Mouse (Mus musculus) thymus, postnatal 14 days (tissue): ENCODE results near the gene Gm3336.
A peak's percentile ranks its signal among the peaks of the same experiment; 100 is the strongest.

Experiments
- DNase-seq: peaks from one replicate; pipeline ENCODE4 v3.0.0; 2021

Gm3336 gene

DNA sequence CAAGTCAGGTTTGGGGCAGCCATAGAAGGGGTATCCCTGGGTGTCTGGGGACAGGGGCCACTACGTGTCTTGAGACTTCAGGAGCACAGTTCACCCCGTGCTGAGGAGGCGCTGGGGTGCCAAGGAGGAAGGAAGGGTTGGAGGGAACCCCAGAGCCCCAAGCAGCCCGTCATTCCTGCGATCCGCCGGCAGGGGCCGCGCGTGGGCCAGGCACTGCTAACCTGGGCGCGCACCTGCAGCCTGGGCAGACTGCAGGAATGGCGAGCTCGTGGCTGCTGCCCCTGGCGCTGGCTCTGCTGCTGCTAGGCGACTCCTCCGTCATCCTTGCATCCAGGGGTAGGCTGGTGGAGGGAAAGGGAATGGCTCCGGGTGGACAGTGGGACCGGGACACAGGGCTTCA, at the start of gene Gm3336:
TSS of gene Gm3336 (plus strand) at position 247 of the 400 bp plus-strand sequence.
- DNase-seq, result peak; percentile 87

DNA sequence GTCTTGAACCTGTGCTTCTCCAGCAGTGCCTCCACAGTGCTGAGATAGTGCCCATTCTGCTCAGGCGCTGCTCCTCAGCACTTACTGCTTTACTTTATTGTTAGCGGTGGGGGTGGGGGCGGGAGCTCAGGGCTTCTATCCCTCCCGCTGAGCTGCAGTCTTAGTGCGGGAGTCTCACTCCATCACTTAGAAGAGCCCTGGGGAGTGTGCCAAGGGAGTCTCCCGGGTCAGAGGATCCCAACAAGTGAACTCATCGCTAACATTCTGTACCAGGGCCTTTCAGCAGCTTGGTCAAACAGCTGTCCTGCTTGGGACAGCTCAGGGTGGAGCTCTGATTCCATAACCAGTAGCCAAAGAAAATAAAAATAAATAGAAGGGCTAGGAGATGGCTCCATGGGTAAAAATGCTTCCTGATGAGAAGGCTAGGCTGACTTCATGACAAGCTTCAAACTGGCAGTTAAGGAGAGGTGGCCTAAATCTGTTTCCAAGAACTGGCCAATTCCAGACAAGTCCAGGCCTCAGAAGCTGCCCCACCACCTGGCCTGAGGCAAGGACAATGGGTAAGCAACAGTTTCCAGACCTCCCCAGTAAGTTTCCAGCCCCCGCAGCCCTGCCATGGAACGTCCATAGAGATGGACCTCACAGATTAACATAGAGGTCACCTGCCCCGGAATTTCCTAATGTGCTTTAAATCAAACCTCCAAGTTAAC, 46.6 kb upstream of the Gm3336 start:
- DNase-seq, result no peak

DNA sequence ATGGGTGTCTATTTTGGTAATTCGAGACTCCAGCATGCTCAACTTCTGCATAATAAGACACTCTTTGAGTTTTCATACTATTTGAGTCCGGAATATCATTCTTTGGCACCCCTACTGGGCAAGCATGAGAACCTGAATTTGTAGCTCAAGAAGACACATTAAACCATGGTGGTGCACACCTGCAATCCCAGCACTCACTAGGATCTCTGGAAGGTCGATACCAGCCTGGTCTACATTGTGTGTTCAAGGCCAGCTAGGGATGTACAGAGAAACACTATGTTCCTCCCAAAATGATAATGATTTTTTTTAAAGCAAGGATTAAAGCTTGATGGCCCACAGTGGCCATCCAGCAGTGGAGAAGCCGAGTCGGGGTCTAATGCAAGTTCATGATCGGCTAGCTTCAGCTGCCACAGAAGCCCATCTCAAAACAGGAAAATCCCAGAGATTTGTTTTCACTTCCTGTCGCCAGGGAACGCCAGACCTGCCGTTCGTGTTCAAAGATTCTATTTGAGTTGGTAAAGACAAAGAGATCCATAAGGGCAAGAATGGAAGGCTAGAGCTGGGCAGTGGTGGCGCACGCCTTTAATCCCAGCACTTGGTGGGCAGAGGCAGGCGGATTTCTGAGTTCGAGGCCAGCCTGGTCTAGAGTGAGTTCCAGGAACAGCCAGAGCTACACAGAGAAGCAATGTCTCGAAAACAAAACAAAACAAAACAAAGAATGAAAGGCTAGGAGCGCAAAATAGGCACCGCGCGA, 45.8 kb upstream of the Gm3336 start:
- DNase-seq, result no peak

DNA sequence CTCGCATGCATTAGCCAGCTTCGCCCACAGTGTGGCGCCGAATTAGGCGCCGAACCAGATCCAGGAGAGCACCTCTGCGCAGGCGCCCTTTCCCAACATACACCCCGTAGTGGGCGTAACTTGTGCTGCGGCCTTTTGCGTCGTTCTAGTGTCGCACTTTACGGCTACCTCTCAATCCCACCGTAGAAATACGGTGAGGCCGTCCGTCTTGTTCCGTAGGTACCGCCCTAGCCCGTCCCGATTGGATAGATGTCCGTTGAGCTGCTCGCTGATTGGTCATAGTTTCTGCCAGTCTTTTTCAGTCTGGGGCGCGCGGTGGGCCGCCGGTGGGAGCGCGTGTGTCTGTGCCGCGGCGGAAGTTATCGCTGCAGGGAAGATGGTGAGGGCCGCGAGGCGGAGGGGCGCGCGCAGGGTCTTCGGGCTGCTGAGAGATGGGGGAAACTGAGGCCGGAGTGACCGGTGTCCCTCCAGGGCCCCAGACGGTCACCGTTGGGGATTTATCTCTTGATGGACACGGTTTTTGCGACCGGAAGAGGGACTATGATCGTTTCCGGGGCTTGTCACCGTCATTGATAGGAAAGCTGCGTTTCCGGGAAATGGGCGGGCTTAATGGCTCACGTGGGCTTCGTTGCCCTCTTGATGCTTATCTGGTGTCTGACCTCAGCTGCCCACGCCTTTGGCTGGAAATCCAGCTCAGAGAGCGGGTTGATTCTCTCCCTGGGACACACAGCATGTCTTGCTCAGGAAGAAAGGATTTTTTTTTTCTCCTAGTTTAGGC, 45.1 kb upstream of the Gm3336 start, which contains the start of gene Lsm4:
TSS of gene Lsm4 (plus strand) at position 170 of the 778 bp plus-strand sequence.
- DNase-seq, result peak; percentile 96

DNA sequence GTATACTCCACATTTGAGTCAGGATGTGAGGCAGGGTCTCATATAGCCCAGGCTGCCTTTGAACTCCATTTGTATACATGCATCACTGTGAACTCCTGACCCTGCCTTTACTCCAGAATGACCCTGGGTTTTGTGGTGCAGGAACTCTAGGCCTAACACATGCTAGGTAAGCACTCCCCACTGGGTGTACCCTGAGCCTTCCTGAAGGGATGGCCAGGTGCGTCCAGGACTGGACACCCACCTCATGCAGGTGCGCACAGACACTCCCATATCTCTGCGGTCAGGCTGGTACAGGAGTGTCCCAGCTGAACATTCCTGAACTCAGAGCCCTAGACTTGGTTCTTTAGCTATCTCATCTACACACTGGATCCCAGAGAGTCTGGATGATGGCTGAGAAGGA, 44.2 kb upstream of the Gm3336 start:
- DNase-seq, result no peak

DNA sequence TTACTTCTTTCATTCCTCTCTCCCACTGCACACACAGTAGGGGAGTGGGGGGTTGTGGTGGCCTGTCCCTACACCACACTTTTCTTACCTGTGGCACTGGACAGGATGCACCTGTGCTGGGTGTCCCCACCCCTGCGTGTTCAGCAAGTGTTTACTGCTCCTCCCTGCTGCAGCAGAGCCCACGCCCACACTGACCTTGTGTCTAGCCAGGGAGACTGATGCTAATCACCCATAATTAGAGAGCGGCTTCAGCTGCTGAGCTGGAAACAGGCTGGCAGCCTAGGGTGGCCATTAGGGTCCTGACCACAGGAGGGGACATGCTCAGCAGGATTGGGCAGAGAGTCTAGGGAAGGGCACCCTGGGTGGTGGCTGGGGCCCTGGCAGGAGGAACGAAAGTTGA, 43.6 kb upstream of the Gm3336 start:
- DNase-seq, result no peak

DNA sequence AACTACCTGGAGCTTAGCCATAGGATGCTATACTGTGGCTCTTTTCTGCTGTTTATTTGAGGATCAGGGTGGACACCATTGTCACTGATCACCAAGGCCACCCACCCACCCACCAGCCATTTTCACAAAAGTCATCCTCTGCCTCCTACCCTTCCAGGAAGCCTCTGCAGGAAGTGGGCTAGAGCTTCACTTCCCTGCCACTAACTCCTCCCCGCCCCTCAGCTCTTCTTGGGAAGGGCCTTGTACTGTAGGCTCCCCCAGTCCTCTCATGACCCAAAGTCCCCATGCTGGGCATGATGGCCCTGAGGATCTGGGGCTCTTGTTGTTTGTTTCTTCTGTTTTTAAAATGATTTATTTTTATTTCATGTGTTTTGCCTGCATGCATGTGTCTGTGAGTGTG, 43.0 kb upstream of the Gm3336 start:
- DNase-seq, result peak; percentile 82

DNA sequence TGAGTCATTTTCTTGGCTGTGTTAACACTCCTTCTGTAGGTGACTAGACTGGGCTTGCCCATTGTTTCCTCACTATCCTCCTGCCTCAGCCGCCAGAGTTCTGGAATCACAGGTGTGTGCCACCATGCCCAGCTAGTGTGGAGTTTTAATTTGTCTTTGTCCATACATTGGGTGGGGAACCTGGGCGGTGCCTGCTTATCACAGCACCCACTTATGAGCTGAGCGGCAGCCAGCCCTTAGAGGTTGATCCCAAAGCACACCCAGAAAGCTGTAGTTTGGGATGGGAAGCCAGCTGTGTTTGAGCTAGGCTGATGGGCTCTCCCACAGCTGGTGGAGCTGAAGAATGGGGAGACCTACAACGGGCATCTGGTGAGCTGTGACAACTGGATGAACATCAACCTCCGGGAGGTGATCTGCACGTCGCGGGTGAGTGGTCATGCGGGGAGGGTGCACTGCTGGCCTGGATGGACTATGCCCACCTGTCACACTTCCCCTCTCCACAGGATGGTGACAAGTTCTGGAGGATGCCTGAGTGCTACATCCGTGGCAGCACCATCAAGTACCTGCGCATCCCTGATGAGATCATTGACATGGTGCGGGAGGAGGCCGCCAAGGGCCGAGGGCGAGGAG, 40.8 kb upstream of the Gm3336 start:
- DNase-seq, result no peak

DNA sequence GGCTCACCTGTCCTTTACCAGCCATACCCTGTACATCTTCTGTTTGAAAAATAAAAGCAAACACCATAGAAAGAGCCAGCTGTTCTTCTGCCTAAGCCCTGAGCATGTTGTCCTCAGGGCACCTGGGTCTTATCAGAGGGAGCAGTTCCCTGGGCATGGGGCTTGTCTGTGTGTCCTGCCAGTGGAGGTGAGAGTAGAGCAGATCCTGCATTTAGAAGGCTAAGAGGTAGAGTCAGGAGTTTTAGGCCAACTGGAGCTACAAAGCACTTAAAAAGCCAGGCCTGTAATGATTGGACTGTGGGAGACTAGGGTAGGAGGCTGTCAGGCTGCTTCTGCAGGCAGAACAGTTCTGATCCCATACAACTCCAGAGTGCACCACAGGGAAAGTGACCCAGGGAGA, 39.7 kb upstream of the Gm3336 start:
- no peak for DNase-seq

DNA sequence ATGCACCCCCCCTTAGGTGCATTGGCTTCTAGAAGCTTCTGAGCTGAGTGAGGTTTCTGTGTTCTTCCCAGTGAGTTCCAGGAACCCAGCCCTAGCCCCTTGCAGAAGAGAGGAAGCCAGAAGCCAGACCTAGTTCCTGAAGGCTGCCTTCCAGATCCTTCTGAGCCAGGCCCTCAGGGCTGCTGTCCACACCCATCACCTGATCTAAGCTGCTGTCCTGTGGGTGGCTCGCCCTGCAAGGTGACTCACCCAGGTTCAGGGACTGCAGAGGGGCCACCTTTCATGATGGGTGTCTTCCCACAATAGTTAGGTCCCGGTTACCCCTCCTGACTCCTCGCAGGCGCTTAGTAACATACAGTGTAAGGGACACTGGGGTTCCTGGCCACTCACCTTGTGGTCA, 38.9 kb upstream of the Gm3336 start:
- no peak for DNase-seq

DNA sequence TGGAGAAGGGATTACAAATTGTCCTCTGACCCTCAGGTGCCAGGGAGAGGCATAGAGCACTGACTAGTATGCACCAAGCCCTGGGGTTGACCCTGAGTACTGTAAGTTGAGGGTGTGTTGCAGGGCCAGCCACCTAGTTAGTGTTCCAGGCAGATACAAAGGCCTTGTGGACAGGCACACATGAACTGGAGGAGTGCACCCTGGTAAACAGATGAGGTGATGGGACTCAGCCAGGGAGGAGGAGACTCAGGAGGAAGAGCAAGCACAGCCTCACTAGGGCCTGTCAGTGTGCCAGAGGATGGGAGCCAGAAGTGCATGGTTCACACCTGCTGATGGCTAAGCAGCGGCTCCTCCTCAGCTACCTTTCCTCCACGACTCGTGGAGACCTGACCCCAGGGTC, 38.3 kb upstream of the Gm3336 start:
- DNase-seq, result no peak

DNA sequence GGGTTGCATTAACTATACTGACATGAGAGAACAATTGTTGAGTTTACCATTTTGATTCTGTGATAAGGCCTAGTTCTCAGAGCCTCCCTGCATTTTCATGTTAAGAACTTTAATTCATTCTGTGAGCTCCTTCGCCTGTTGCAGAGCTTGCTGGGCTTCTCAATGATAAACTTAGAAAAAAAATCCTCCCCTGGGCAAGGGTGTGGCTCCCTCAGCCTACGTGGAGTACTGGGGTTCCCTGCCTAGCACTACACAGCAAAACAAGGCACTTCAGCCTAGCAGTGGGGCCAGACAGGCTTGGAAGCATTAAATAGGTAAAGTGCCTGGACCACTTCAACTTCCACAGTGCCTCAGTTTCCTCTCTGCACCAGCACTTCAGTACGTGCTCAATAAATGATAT, 36.9 kb upstream of the Gm3336 start:
- DNase-seq, result no peak

DNA sequence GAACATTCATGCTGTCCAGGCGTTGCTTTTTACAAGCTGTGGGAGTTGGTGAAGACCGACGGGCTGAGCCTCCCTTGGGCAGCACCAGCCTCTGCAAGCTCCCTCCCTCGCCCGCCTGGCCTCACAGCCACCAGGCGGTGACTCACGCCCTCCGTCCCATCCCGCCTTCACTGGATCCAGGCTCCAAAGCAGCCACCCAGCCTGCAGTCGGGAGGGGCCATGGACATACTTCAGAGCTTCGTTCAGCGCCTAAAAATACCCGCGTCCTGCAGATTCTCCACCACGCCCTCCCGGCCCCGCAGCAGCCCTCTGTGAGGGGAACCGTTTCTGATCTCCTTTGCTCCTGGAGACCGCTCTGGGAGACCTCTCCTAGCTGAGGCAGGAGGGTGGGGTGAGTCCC, 36.1 kb upstream of the Gm3336 start:
- no peak for DNase-seq

DNA sequence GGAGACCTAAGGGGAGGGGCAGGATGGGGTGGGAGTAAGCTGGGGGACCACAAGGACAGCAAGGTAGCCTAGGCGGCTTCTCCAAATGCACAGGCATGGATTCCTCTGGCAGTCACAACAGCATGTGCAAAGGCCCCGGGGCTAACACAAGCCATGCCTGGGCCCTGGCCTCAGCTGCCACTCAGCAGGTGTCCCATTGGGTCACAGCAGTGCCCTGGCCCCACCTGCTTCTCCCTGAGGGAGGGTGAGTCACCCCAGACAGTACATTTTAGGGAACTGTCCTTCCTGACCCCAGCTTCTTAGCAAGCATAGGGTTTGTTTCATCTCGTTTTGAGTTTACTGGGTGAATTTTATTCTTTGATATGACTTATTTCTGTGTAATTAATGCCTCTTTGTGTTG, 35.7 kb upstream of the Gm3336 start:
- DNase-seq, result no peak

DNA sequence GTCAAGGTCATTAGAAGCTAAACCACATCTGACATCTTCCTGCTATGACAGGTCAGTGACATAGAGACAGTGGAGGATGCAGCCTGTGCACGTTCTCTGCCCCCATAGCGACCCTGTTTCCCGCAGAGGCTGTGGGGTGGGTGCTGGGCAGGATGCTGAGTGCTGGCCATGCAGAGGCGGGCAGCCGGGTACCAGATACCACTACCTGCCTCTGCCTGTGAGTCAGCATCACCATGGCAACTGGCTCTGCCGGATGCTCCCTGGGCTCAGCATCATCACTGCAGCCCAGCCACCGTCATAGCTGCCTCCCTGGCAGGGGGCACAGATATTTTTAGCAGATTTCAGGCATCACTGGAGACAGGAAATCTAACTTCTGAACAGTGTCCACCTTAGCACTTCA, 34.1 kb upstream of the Gm3336 start:
- no peak for DNase-seq

DNA sequence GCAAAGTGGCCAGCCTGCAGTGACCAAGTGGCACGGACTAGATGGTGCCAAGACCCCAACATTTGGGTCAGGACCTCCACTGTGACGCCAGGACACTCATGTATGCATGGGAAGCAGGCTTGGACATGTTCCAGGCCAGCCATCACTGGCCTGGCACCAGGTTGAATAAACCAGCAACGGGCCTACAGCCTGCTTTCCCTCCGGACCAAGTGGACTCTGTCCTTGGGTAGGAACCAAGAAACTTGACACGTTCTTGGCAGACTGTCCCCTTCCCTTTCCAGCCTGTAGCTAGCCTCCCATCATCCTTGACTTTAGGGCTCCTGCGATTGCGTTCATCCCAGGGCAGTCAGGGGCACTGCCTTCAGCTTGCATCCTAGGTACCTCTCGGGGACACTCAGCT, 30.8 kb upstream of the Gm3336 start:
- DNase-seq, result no peak

DNA sequence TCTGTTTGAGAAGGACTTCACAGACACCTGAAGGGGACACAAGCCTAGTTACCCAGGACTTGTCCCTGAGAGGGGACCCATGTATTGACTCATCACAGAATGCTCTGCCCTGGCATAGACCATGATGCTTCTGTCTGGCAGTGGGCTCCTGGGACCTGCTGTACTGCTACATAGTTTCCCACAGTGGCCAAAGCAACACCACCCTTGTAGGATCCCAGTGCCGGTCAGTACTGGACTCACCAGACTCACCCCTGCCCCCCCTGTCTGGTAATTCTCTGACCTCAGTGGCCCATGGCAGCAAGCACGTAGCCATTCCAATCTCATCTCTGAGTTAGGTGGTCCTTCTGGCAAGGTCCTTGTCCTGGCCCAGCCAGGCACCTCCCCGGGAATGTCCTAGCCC, 30.2 kb upstream of the Gm3336 start:
- no peak for DNase-seq

DNA sequence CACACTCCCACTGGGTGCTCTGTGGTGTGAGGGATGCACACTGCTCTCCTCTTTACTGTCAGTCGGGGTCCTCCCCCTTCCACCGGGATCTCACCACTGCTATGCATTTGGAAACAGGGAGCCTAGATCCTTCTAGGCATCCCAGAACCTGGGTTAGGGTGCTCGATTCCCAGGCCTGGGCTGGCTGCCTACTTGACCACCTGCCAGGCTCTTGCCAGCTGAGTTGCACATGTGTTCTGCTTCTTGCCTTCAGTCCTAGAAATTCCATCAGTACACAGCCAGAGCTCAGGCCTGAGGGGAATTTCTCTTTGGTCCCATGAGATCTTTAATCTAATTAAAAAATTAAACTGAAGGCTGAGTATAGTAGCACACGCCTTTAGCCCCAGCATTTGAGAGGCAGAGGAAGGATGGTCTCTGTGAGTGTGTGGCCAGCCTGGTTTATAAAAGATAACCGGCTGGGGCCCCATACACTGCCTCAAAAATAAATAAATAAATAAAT, 28.4 kb upstream of the Gm3336 start:
- DNase-seq, result no peak

DNA sequence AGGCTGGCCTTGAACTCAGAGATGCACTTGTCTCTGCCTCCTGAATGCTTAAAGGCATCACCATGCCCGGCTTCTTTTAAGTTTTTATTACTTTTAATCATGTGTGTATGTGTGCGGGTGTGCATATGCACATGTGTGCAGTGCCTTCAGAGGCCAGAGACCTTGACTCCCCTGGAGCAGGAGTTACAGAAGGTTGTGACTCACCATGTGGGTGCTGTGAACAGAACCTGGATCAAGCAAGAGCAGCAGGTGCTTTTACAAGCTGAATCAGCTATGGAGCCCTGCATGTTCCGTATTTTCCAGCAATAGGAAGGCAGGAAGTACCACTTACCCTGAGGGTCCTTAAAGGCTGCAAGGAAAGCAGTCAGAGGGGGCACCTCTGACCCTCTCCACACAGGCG, 27.1 kb upstream of the Gm3336 start:
- no peak for DNase-seq

DNA sequence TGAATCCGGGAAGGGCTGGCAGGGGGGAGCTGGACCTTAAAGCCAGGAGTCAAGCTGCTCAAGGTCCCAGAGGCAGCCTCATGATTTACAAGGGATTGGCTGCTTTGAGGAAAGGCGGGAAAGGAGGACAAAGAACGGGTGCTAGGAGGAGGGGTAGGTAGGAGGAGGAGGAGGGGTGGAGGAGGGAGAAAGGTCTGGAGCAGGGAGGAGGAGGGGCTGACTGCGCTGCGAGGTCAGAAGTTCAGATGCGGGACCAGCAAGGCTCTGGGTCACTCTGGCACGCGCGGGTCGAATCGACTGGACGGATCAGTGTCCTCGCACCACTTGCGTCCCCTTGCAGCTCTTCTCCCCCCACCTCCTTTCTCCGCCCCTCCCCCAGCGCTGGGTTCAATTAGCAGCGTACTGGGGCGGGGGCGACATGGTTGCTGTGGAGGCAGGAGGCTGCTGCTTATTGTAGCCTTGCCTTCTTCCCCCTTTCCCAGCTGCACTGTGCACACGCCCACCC, 26.6 kb upstream of the Gm3336 start:
- DNase-seq, result no peak

DNA sequence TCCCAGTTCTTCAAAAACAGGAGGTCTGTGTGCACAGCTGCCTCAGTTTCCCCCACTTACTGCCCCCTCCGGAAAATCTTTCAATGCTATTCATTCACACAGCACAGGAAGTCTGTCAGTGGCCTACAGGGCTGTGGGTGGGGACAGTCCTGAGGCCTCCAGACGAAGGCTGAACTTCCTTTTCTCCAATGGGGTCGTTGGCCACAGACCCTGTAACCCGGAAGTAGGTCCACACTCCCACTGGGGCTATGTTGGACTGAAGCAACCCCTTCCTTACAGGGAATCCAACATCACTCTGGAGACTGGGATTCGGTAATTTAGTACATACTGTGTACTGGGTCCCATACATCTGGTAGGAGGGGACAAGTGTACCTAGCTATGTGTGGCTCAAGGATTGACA, 24.7 kb upstream of the Gm3336 start:
- peak; percentile 44 for DNase-seq

DNA sequence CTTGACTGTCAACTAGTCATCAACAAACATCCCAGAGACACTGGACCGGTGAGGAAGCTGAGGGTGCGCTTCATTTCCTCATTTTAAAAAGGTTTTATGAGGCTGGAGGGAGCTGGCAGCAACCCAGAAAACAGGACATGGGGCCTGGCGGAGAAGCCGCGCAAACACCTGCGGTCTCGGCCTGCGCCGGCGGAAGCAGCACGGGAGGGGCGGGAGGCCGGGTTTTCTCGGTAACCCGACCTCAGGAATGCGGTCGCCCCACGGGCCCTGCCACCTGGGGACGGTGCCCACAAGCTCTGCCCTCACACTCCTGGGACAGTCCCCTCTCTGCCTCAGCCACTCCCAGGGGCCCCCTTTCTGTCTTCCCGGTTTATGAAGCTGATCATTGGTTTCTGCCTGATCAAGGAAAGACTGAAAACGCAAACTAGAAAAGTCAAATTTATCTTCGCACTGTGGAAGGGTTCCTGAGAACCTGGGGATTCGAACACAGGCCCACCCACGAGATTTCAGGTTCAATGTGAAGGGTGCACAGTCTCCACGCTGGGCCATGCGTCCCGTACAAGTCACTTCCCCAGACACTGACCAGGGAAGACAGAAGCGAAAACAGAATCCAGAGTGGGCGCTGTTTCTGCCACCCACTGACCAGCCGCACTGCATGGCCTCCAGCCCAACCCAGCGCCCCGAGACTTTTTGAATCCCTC, 22.9 kb upstream of the Gm3336 start:
- peak; percentile 92 for DNase-seq
